Mouse (Mus musculus): Measurements from ENCODE around the gene Bfsp1. TPM values are rescaled to one million over a fixed set of nuclear protein-coding genes. Genes with fewer than 3 reads are reported as not detected.

The Bfsp1 gene
- polyA plus RNA-seq, 1 experiment from 2014 or later: 2.6 TPM

Other genes starting within 250 kb of the Bfsp1 start
- gene Dstn, start 52.1 kb upstream of the Bfsp1 start, polyA plus RNA-seq (2015; fragmentation: Nextera tagmentation; extraction: Ambion mirVana): 339 and 342 TPM in 2 replicates
- 132 and 133 TPM in 2 replicates for gene Rrbp1, start 148.1 kb upstream of the Bfsp1 start, polyA plus RNA-seq (2015; fragmentation: Nextera tagmentation; extraction: Ambion mirVana)
- gene Banf2, start 169.9 kb upstream of the Bfsp1 start, polyA plus RNA-seq (2015; fragmentation: Nextera tagmentation; extraction: Ambion mirVana): not detected in 2 replicates